Mouse (Mus musculus) layer of hippocampus, adult 2 months (tissue): ENCODE data around the gene Clec11a. TPM values are rescaled to one million over a fixed set of nuclear protein-coding genes. Genes with fewer than 3 reads are reported as not detected.
A peak's percentile ranks its signal among the peaks of the same experiment; 100 is the strongest.
"Not testable (repeated sequence)": the region's sequence is repeated elsewhere in the genome, so short reads cannot be mapped to it uniquely, and the experiment has no call there.

Source experiments
- DNase-seq, 2 experiments: peaks; one replicate each; pipeline ENCODE4 v3.0.0; 2022; ENCODE audit warnings: low spot score in 2 of 2
- H3K27ac ChIP-seq: fragments of 200-600 bp; 2 replicates; pipeline ENCODE4 v1.8.1; 2022
- H3K4me3 ChIP-seq: fragments of 200-600 bp; 2 replicates; pipeline ENCODE4 v1.8.1; 2022; ENCODE audit warnings: mild to moderate bottlenecking
- CTCF ChIP-seq: fragments of 200-600 bp; conservative IDR thresholded peaks from 2 replicates; pipeline ENCODE4 v1.8.1; 2022; ENCODE audit warnings: antibody characterized with exemption, mild to moderate bottlenecking, moderate library complexity
- total RNA-seq, 2 experiments: library from RNA; stranded (reverse); gene quantifications; 2 replicates each; pipeline ENCODE4 v1.2.3; 2021

Gene Clec11a
- total RNA-seq, 2 experiments from 2014 or later = 3.0 to 3.5 TPM

GRCm38 (mm10) chr7:44311713-44312304 is 5.1 kb upstream of the Clec11a start:
- Histone ChIP-seq H3K27ac (peak overlapping the region; percentile 68), H3K4me3 (peak overlapping the region; percentile 79)
- DNase-seq = no peak
- no peak for TF ChIP-seq CTCF

DNA sequence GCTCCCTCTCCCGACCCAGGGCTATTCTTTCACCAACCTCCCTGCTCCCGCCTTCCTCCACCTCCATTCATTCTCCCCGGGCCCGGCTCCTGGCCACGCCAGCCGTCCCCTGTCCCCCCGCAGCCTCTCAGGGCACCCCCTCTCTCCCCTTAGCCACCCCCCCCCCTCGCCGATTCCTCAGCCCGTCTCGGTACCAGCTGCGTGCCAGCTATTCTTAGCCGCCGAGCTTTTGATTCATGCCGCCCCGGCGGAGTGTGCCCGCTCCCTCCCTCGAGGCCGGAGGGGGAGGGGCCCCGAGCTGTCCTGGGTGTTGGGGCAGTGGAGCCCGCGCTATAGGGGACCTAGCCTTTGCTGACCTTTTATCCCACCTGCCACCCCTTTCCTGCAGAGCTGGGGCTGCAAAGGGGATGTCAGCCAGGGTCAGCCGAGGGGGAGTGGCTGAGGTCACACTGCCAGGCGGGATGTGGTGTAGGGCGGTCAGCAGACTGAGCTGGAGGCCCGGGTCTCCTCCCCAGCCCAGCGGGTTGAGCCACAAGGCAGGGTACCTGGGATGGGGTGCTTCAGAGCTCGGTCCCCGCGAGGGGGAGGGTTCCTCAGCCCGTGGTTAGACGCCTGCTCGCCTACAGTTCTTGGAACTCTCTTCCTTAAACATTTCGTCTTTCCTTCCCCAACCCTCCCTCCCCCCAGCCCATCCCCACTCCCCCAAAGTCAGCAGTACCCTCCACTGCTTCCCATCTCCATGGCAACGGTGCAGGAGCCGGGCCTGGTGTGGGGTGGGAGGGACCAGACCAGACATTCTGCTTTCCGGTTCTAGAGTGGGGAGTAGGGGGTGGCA is 4.4 kb upstream of the Clec11a start:
- no peak for TF ChIP-seq CTCF
- Histone ChIP-seq H3K27ac (peak overlapping the region; percentile 96), H3K4me3 (peak overlapping the region; percentile 79)
- DNase-seq = peak; percentile 68 to 78

DNA sequence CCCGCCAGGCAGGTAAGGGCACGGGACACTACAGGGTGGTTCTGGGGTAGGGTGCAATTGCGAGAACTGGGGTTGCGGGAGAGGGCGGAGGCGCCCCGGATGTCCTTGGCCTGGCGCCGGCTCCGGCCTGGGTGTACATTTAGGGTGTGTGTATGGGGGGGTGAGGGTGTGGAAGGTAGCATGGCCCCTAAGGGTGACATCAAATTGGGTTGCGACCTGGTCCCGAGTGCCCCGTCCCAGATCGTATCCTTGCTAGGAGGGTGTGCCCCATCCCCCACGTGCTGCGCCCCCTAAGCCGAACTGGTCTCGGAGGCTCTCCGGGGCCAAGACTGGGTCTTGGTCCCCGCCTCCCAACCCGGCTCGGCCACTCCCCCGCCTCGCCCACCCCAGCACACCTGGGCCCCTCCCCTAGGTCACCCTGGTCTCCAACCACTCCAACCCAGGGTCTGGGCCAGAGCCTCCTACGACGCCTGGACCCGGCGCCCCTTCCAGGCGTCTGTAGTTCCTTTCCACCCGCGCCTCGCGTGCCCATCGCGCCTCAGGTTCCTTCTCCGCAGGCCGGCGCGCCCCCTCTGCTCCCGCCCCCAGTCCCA is 3.7 kb upstream of the Clec11a start:
- DNase-seq = no peak
- TF ChIP-seq CTCF = no peak
- H3K27ac ChIP-seq = peak overlapping the region; percentile 96
- peak overlapping the region; percentile 79 for H3K4me3 ChIP-seq

DNA sequence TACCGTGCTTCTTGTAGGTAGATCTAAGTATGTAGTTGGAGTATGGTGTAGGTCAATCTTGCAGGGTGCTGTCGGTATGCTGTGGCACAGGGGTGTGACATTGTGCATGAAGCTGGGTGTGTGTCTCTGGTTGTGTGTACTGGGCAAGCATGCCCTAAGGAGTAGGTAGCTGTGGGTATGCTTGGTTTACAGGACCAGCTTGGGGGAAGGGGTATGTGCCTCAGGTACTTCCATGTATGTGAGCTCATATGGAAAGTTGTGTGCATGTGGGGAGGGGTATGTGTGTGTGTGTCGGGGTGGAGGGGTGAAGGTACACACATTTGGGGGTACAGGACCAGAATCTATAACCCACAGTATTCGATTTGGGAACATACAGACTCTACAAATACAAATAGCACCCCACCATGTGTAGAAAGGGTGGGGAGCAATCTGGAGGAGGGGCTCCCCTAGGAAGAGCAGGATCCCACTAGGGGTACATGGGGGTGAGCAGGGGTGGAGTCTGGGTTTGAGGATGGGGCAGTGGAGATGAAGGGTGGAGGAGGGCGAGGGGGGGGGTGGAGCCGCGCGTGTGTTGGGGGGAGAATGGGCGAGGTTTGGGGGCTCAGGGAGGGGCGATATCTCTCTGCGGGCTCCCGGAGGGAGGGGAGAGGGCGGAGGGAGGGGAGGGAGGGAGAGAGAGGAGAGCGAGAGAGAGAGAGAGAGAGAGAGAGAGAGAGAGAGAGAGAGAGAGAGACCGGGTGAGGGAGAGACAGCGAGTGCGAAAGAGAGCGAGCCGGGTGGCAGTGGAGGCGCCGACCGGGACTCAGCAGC is 3.0 kb upstream of the Clec11a start, which contains the start of gene Shank1:
Gene Shank1, plus strand, starts transcription at position 779 of the 810 bp plus-strand sequence.
- Histone ChIP-seq H3K4me3 (peak within 1 kb of the TSS; percentile 79), H3K27ac (peak within 1 kb of the TSS; percentile 96)
- no peak for TF ChIP-seq CTCF
- no peak for DNase-seq

GRCm38 (mm10) chr7:44307261-44308020 is 739 bp upstream of the Clec11a start:
- TF ChIP-seq CTCF = no peak
- no peak for DNase-seq

DNA sequence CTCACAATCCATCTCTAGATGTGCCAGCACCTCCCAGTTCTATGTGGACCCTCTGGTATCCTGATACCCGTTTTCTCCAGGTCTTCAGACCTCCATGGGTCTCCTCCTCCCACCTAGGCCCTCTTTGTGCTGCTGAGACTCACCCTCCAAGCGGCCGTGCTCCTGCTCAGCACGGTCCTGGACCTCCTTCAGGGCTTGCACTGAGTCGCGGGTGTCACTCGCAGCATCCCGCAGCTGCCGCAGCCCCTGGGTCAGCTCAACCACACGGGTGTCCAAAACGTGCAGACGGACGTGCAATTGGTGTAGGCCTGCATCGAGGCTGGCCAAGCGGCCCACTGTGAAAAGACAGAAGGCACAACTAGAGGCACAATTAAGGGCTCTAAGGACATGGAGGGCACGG is 1.0 kb downstream of the Clec11a start:
- Histone ChIP-seq H3K4me3 (peak overlapping the region; percentile 85), H3K27ac (peak overlapping the region; percentile 70)
- no peak for TF ChIP-seq CTCF
- DNase-seq = no peak

More at GRCm38 (mm10) chr7:44307261-44308020, 739 bp upstream of the Clec11a start:
- no peak overlapping the region for H3K4me3 ChIP-seq
- H3K27ac ChIP-seq = no peak overlapping the region; the same call in 1 of the 2 replicates

- H3K4me3 ChIP-seq = peak overlapping the region; percentile 85
- peak overlapping the region; percentile 96 for H3K27ac ChIP-seq
- peak; percentile 47; the same call in 1 of the 2 replicates for TF ChIP-seq CTCF
- peak; percentile 92 to 97 for DNase-seq
Measured at GRCm38 (mm10) chr7:44304775-44305641, 1.7 kb downstream of the Clec11a start.

- Histone ChIP-seq H3K4me3 (peak overlapping the region; percentile 85), H3K27ac (peak overlapping the region; percentile 96)
- TF ChIP-seq CTCF = no peak
- no peak for DNase-seq
Measured at GRCm38 (mm10) chr7:44304463-44304774, 2.3 kb downstream of the Clec11a start.

DNA sequence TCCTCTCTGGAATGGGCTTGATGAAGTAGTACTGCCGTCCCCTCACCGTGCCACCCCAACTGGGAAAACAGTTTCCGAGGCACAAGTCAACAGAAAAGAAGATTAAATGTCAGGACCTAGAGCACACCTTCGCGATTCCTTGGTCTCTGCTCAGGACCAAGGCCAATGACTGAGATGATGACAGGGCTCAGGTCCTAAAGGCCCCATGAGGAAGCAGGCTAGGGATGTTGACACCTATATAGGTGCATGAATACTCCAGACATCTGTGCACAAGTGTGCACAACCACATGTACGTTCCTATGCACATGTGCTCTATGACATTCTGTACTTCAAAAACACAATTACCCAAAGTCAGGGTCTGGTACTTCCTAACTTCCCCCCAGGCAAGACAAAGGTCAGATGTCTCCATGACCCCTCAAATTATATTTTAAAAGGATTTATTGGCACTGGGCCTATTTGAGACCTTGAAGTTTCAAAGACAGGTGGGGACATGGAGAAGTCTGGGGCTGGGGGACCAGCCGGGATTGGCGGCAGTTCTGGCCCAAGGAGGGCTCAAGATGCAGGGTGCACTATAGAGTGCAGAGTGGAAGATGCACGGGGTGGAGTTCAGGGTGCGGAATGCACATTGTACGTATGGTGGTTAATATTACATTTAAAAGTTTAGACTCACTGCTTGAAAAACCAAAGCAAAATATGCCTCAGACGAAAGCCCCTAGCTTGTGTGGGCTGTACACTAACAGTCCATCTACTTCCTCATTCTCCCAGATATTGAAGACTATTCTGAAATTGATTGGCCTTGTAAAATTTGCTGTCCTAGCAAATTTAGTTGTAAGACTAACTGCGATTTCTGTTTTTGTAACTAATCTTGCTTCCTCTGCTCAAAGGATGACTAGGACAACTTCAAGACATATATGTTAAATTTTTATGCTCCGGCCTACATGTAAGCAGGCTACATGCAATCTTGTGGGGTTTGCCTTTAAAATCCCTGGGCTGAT is 3.1 kb downstream of the Clec11a start:
- H3K4me3 ChIP-seq = peak overlapping the region; percentile 85
- peak overlapping the region; percentile 96 for H3K27ac ChIP-seq
- no peak for TF ChIP-seq CTCF
- peak in 1 of 2 experiments; percentile 7 for DNase-seq

- H3K4me3 ChIP-seq, H3K27ac ChIP-seq: not testable (repeated sequence)
Measured at GRCm38 (mm10) chr7:44297501-44297900, 9.2 kb downstream of the Clec11a start.

More at GRCm38 (mm10) chr7:44297501-44297900, 9.2 kb downstream of the Clec11a start:
- not testable (repeated sequence) for DNase-seq
